Mouse (Mus musculus) lung, embryonic 15.5 days (tissue): ENCODE measurements at regions not wholly inside any gene's neighbourhood (a gene's known extent, or its start where the extent isn't known, plus 50 kb on each side); places are given as distances from the start of the nearest gene placed in this dataset.
"Not testable (repeated sequence)": the region's sequence is repeated elsewhere in the genome, so short reads cannot be mapped to it uniquely, and the experiment has no call there.

Experiments
- ATAC-seq: fragments of 200-750 bp; cut with Nextera tagmentation; 2 replicates; pipeline ENCODE4 v1.8.0; 2017; ENCODE audit warnings: moderate number of reproducible peaks, borderline replicate concordance; ENCODE audit not compliant: low FRiP score, low TSS enrichment; ENCODE audit errors: extremely low read depth
- H3K27ac ChIP-seq: fragments of 300-500 bp; sonication (generic); 2 replicates; pipeline ENCODE4 v1.5.1; 2015; ENCODE audit warnings: moderate library complexity, mild to moderate bottlenecking, inconsistent platforms
- H3K27me3 ChIP-seq: fragments of 300-500 bp; sonication (generic); 2 replicates; pipeline ENCODE4 v1.6.1; 2015; ENCODE audit warnings: inconsistent platforms
- H3K36me3 ChIP-seq: fragments of 300-500 bp; sonication (generic); 2 replicates; pipeline ENCODE4 v1.6.1; 2015; ENCODE audit warnings: inconsistent platforms
- H3K4me1 ChIP-seq: fragments of 300-500 bp; sonication (generic); 2 replicates; pipeline ENCODE4 v1.6.1; 2015; ENCODE audit warnings: inconsistent platforms
- H3K4me2 ChIP-seq: fragments of 300-500 bp; sonication (generic); 2 replicates; pipeline ENCODE4 v1.6.1; 2015; ENCODE audit warnings: inconsistent platforms, mild to moderate bottlenecking, moderate library complexity
- H3K4me3 ChIP-seq: fragments of 300-500 bp; sonication (generic); 2 replicates; pipeline ENCODE4 v1.5.1; 2015; ENCODE audit warnings: mild to moderate bottlenecking, inconsistent platforms
- H3K9ac ChIP-seq: fragments of 300-500 bp; sonication (generic); 2 replicates; pipeline ENCODE4 v1.6.1; 2015; ENCODE audit warnings: inconsistent platforms
- H3K9me3 ChIP-seq: fragments of 300-500 bp; sonication (generic); 2 replicates; pipeline ENCODE4 v1.6.1; 2016; ENCODE audit warnings: inconsistent platforms
- WGBS: fragments of 180-500 bp; shearing (Covaris S2); methylation state at CpG from one replicate; pipeline ENCODE4 v1.1.7; 2015; 5-methylcytosine and 5-hydroxymethylcytosine counted together

DNA sequence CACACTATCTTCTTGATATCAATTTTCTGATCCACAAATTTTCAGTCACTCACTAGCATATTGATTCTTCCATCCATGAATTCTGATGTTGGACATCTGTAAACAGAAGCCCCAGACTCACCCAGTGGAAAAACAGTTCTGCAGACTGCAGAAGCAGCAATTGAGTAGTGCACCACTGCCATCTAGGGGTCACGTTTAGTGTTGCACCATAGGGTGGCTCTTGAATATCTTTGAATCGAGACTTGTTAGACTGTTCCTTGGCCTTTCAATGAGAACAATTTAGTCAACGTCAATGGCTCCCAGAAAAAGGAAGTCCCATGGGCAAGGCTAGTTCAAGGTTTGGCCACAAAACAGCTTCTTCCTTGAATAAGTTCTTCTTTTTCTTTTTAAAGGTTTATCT is 828.1 kb downstream of the Gm10330 start:
- not testable (repeated sequence) for H3K9ac ChIP-seq, H3K9me3 ChIP-seq, H3K36me3 ChIP-seq, H3K4me2 ChIP-seq, H3K4me1 ChIP-seq, ATAC-seq, H3K27me3 ChIP-seq, H3K4me3 ChIP-seq, H3K27ac ChIP-seq
- 52% methylated on average over 3 of the region's 3 CpGs for WGBS

- not testable (repeated sequence) for H3K9me3 ChIP-seq, H3K4me1 ChIP-seq, H3K36me3 ChIP-seq, H3K27me3 ChIP-seq, ATAC-seq
- under 1% methylated on average over 46 of the region's 53 CpGs for WGBS
- peak overlapping the region; percentile 42 for H3K9ac ChIP-seq
- peak overlapping the region; percentile 64 for H3K27ac ChIP-seq
- H3K4me2 ChIP-seq: peak overlapping the region; percentile 59
- peak overlapping the region; percentile 52 for H3K4me3 ChIP-seq
Measured at GRCm38 (mm10) chr12:22906156-22906555, 873.9 kb downstream of the Gm10330 start.
